Mouse (Mus musculus) heart, postnatal 4 days (tissue): ENCODE measurements around the gene Scn3b. TPM values are rescaled to one million over a fixed set of nuclear protein-coding genes. Genes with fewer than 3 reads are reported as not detected.

Source experiments
- total RNA-seq, 2 experiments: library from RNA; stranded (reverse); gene quantifications; 2 replicates each; pipeline ENCODE4 v1.2.3; 2021

Gene Scn3b
- total RNA-seq, 2 experiments from 2014 or later: 0.67 to 0.99 TPM

Other genes with a start within 250 kb of the Scn3b start
- gene Olfr981, start 247.8 kb upstream of the Scn3b start, total RNA-seq: not detected
- gene Olfr982, start 195.4 kb upstream of the Scn3b start, total RNA-seq: not detected
- not detected for gene Olfr983, start 175.6 kb upstream of the Scn3b start, total RNA-seq
- not detected for gene Olfr984, start 155.0 kb upstream of the Scn3b start, total RNA-seq
- not detected for gene Olfr985, start 139.0 kb upstream of the Scn3b start, total RNA-seq
- gene Tmem225, start 121.1 kb upstream of the Scn3b start, total RNA-seq: not detected
- not detected for gene Olfr986, start 88.3 kb upstream of the Scn3b start, total RNA-seq
- gene Zfp202, start 76.9 kb upstream of the Scn3b start, total RNA-seq: 1 to 10 TPM; 3.9 to 4.0 TPM